ENCODE assay signal across 15 mouse cellular contexts in the genomic region with DNA sequence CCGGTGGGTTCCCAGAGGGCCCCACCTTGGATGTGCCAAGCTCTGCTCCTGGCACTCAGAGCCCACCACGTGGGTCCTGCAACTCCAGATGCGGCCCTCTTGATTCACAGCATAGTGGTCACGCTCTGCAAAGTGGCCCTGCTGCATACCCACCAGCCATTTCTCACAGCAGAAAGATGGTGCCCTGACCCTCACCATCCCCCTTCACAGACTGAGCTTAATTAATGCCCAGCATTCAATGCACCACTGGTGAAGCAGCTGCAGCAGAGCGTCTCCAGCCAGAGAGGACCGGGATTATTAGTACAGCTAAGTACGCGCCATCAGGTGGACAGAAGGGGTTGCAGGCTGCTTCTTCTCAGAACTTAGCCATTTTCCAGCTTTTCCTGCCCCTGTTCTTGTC.
DNase-seq lines count a peak whose midpoint lies in the region; ATAC-seq and TF ChIP-seq lines count a peak whose summit lies in the region.
"Had no signal": no experiment of that assay in that cellular context is flagged by ENCODE, and none has a peak within 500 bp of the region (broad histone marks: within the 10 kb centered on the region; RNA-seq: fewer than 3 reads in every experiment).

No protein-coding gene starts in this region.

- no peak overlapping the region for H3K4me3 ChIP-seq in forebrain, embryonic 11.5 days (ENCODE audit: low read depth, low read length)
- no peak overlapping the region for H3K4me3 ChIP-seq in forebrain, postnatal 0 days (ENCODE audit: low read depth, low read length)
- no peak overlapping the region for H3K4me3 ChIP-seq in neural tube, embryonic 11.5 days (ENCODE audit: low read depth, low read length)
- H3K4me3 ChIP-seq in limb, embryonic 10.5 days: no peak overlapping the region
- H3K4me3 ChIP-seq: heart, embryonic 13.5 days; liver, embryonic 12.5 days; stomach, embryonic 15.5 days had no signal

- H3K27me3 ChIP-seq in forebrain, embryonic 11.5 days (ENCODE audit: control insufficient read depth, insufficient read depth, low read length): no peaks in the 10 kb centered on the region
- no peaks in the 10 kb centered on the region; the same call in 1 of the 2 replicates for H3K27me3 ChIP-seq in forebrain, postnatal 0 days (ENCODE audit: insufficient read depth, low read length)
- no peaks in the 10 kb centered on the region for H3K27me3 ChIP-seq in neural tube, embryonic 11.5 days (ENCODE audit: control insufficient read depth, insufficient read depth, low read length)
- H3K27me3 ChIP-seq in limb, embryonic 10.5 days (ENCODE audit: low read depth, poor library complexity, severe bottlenecking): no peaks in the 10 kb centered on the region
- H3K27me3 ChIP-seq: stomach, embryonic 15.5 days had no signal

- DNase-seq in forebrain, embryonic 11.5 days (ENCODE audit: low spot score): no peak
- no peak for DNase-seq in forebrain, postnatal 0 days
- peak; percentile 41 for DNase-seq in neural tube, embryonic 11.5 days (ENCODE audit: low spot score)
- no peak for DNase-seq in neural tube, embryonic 10.5 days (ENCODE audit: extremely low spot score, low spot score)
- DNase-seq in limb, embryonic 10.5 days (ENCODE audit: low spot score): no peak
- peak; percentile 69 for DNase-seq in retina, postnatal 1 day
- no peak for DNase-seq in gastrocnemius, postnatal 25 days
- DNase-seq in lung, adult 18-20 months: no peak
- DNase-seq: cerebellum, adult 9-11 months; gastrocnemius, postnatal 36 days; spleen, adult 18-20 months; thymus, postnatal 14 days had no signal

- H3K9ac ChIP-seq in forebrain, embryonic 11.5 days (ENCODE audit: low read length): no peak overlapping the region; the same call in 1 of the 2 replicates
- H3K9ac ChIP-seq in forebrain, postnatal 0 days: no peak overlapping the region
- no peak overlapping the region for H3K9ac ChIP-seq in neural tube, embryonic 11.5 days (ENCODE audit: low read length)
- H3K9ac ChIP-seq: heart, embryonic 13.5 days; liver, embryonic 12.5 days; stomach, embryonic 15.5 days had no signal

- no peak for TF ChIP-seq CTCF in forebrain, postnatal 0 days (IDR thresholded peaks at IDR 0.05; ENCODE audit: low read depth)

- H3K36me3 ChIP-seq in forebrain, embryonic 11.5 days (ENCODE audit: control insufficient read depth, insufficient read depth, low read length): no peaks in the 10 kb centered on the region
- no peaks in the 10 kb centered on the region for H3K36me3 ChIP-seq in forebrain, postnatal 0 days (ENCODE audit: insufficient read depth)
- no peaks in the 10 kb centered on the region for H3K36me3 ChIP-seq in neural tube, embryonic 11.5 days (ENCODE audit: control insufficient read depth, insufficient read depth, low read length)
- H3K36me3 ChIP-seq in limb, embryonic 10.5 days: no peaks in the 10 kb centered on the region
- H3K36me3 ChIP-seq: heart, embryonic 13.5 days; liver, embryonic 12.5 days; stomach, embryonic 15.5 days had no signal

- WGBS in forebrain, embryonic 11.5 days: 59% methylated on average over 8 of the region's 8 CpGs
- 38% methylated on average over 8 of the region's 8 CpGs for WGBS in forebrain, postnatal 0 days
- 61% methylated on average over 8 of the region's 8 CpGs for WGBS in neural tube, embryonic 11.5 days
- 75% methylated on average over 8 of the region's 8 CpGs for WGBS in limb, embryonic 10.5 days

- H3K4me1 ChIP-seq in forebrain, embryonic 11.5 days (replicated peaks; ENCODE audit: control insufficient read depth, insufficient read depth, low read length): peaks cover 7% of the 10 kb centered on the region; the same call in 1 of the 2 replicates
- 0 out of 2 replicates have a peak, but pooled peaks cover 4% of the 10 kb centered on the region for H3K4me1 ChIP-seq in forebrain, postnatal 0 days (ENCODE audit: insufficient read depth)
- peaks cover 10% of the 10 kb centered on the region for H3K4me1 ChIP-seq in neural tube, embryonic 11.5 days (ENCODE audit: control insufficient read depth, insufficient read depth, low read length)
- peaks cover 24% of the 10 kb centered on the region for H3K4me1 ChIP-seq in limb, embryonic 10.5 days

- ATAC-seq in forebrain, embryonic 11.5 days (replicated peaks; ENCODE audit: low FRiP score): peak; percentile 31
- no peak for ATAC-seq in forebrain, postnatal 0 days
- peak; percentile 42; the same call in 1 of the 2 replicates for ATAC-seq in neural tube, embryonic 11.5 days (ENCODE audit: insufficient read depth, low FRiP score, low TSS enrichment)
- ATAC-seq: liver, embryonic 12.5 days had no signal

- no peak overlapping the region for H3K4me2 ChIP-seq in forebrain, embryonic 11.5 days (ENCODE audit: low read depth, low read length, severe bottlenecking)
- no peak overlapping the region for H3K4me2 ChIP-seq in forebrain, postnatal 0 days (ENCODE audit: low read depth)
- no peak overlapping the region for H3K4me2 ChIP-seq in neural tube, embryonic 11.5 days (ENCODE audit: low read depth)
- H3K4me2 ChIP-seq: heart, embryonic 13.5 days; liver, embryonic 12.5 days; stomach, embryonic 15.5 days had no signal

- no peak overlapping the region for H3K27ac ChIP-seq in forebrain, embryonic 11.5 days (ENCODE audit: low read depth, low read length)
- H3K27ac ChIP-seq in forebrain, postnatal 0 days (ENCODE audit: low read depth, low read length): no peak overlapping the region
- H3K27ac ChIP-seq in neural tube, embryonic 11.5 days (ENCODE audit: low read depth, low read length): 0 out of 2 replicates have a peak overlapping the region, but pooled peaks have one; percentile 39
- H3K27ac ChIP-seq in limb, embryonic 10.5 days: peak overlapping the region; percentile 58; the same call in 1 of the 2 replicates
- H3K27ac ChIP-seq: heart, embryonic 13.5 days; liver, embryonic 12.5 days; stomach, embryonic 15.5 days had no signal

- H3K9me3 ChIP-seq in forebrain, embryonic 11.5 days (ENCODE audit: control insufficient read depth, low read length): no peaks in the 10 kb centered on the region
- H3K9me3 ChIP-seq in forebrain, postnatal 0 days (ENCODE audit: low read length): no peaks in the 10 kb centered on the region
- no peaks in the 10 kb centered on the region for H3K9me3 ChIP-seq in neural tube, embryonic 11.5 days (ENCODE audit: control insufficient read depth, low read length)
- H3K9me3 ChIP-seq in limb, embryonic 10.5 days (replicated peaks): no peaks in the 10 kb centered on the region
- H3K9me3 ChIP-seq: heart, embryonic 13.5 days; liver, embryonic 12.5 days; stomach, embryonic 15.5 days had no signal

Comparison
In these comparisons a context has a peak if more than half of its experiments do, and no peak if none do; other contexts are left out.
1. DNase-seq: peak in neural tube, embryonic 11.5 days (single experiment) and retina, postnatal 1 day (single experiment); none in forebrain, embryonic 11.5 days (single experiment), forebrain, postnatal 0 days (single experiment), neural tube, embryonic 10.5 days (single experiment), limb, embryonic 10.5 days (single experiment), gastrocnemius, postnatal 25 days (single experiment) and lung, adult 18-20 months (0 of 2).
2. H3K27ac ChIP-seq: peak in neural tube, embryonic 11.5 days (single experiment) and limb, embryonic 10.5 days (single experiment); none in forebrain, embryonic 11.5 days (single experiment) and forebrain, postnatal 0 days (single experiment).